Mouse (Mus musculus) limb, embryonic 15.5 days (tissue): Measurements from ENCODE around the gene Gadd45a. TPM values are rescaled to one million over a fixed set of nuclear protein-coding genes. Genes with fewer than 3 reads are reported as not detected.
"Not testable (repeated sequence)": the region's sequence is repeated elsewhere in the genome, so short reads cannot be mapped to it uniquely, and the experiment has no call there.

Experiments
- ATAC-seq: fragments of 200-750 bp; cut with Nextera tagmentation; 2 replicates; pipeline ENCODE4 v1.8.0; 2017; ENCODE audit warnings: low read depth, moderate TSS enrichment; ENCODE audit not compliant: insufficient number of reproducible peaks, low FRiP score, low TSS enrichment
- H3K27ac ChIP-seq: fragments of 300-500 bp; sonication (generic); 2 replicates; pipeline ENCODE4 v1.5.1; 2015; ENCODE audit warnings: moderate library complexity, mild to moderate bottlenecking, inconsistent platforms
- H3K27me3 ChIP-seq: fragments of 300-500 bp; sonication (generic); 2 replicates; pipeline ENCODE4 v1.6.1; 2015; ENCODE audit warnings: inconsistent platforms
- H3K36me3 ChIP-seq: fragments of 300-500 bp; sonication (generic); 2 replicates; pipeline ENCODE4 v1.6.1; 2015; ENCODE audit warnings: inconsistent platforms
- H3K4me1 ChIP-seq: fragments of 300-500 bp; sonication (generic); 2 replicates; pipeline ENCODE4 v1.6.1; 2015; ENCODE audit warnings: inconsistent platforms
- H3K4me2 ChIP-seq: fragments of 300-500 bp; sonication (generic); 2 replicates; pipeline ENCODE4 v1.6.1; 2015; ENCODE audit warnings: mild to moderate bottlenecking, inconsistent platforms
- H3K4me3 ChIP-seq: fragments of 300-500 bp; sonication (generic); 2 replicates; pipeline ENCODE4 v1.5.1; 2015; ENCODE audit warnings: mild to moderate bottlenecking, inconsistent platforms
- H3K9ac ChIP-seq: fragments of 300-500 bp; sonication (generic); 2 replicates; pipeline ENCODE4 v1.6.1; 2015; ENCODE audit warnings: inconsistent platforms
- H3K9me3 ChIP-seq: fragments of 300-500 bp; sonication (generic); 2 replicates; pipeline ENCODE4 v1.6.1; 2016; ENCODE audit warnings: inconsistent platforms
- WGBS: fragments of 180-500 bp; shearing (Covaris S2); methylation state at CpG from one replicate; pipeline ENCODE4 v1.1.7; 2015; 5-methylcytosine and 5-hydroxymethylcytosine counted together
- polyA plus RNA-seq: library from polyadenylated mRNA; unstranded; fragments of >200 nt; fragmentation: Nextera tagmentation; extraction: Ambion mirVana; gene quantifications from 2 replicates; pipeline ENCODE4 v1.2.1, GENCODE M21; 2015

Gadd45a gene
- polyA plus RNA-seq, 1 experiment from 2014 or later, result 13.7 TPM

GRCm38 (mm10) chr6:67045424-67045823 lies 8.2 kb upstream of the Gadd45a start:
- no peaks in the 10 kb centered on the region for H3K36me3 ChIP-seq
- H3K4me2 ChIP-seq, result no peak overlapping the region
- no peak overlapping the region for H3K4me3 ChIP-seq
- H3K9me3 ChIP-seq, result no peaks in the 10 kb centered on the region
- peaks cover 7% of the 10 kb centered on the region; the same call in 1 of the 2 replicates for H3K4me1 ChIP-seq
- H3K27ac ChIP-seq, result no peak overlapping the region
- H3K27me3 ChIP-seq, result no peaks in the 10 kb centered on the region
- WGBS, result 88% methylated on average over 3 of the region's 3 CpGs
- no peak overlapping the region for H3K9ac ChIP-seq
- ATAC-seq, result no peak

GRCm38 (mm10) chr6:67040904-67041410 lies 3.7 kb upstream of the Gadd45a start:
- H3K27ac ChIP-seq, result no peak overlapping the region
- no peaks in the 10 kb centered on the region for H3K36me3 ChIP-seq
- 42% methylated on average over 4 of the region's 4 CpGs for WGBS
- H3K4me1 ChIP-seq, result peaks cover 7% of the 10 kb centered on the region; the same call in 1 of the 2 replicates
- no peak overlapping the region for H3K4me3 ChIP-seq
- H3K4me2 ChIP-seq, result no peak overlapping the region
- no peak for ATAC-seq
- no peaks in the 10 kb centered on the region for H3K27me3 ChIP-seq
- H3K9me3 ChIP-seq, result no peaks in the 10 kb centered on the region
- H3K9ac ChIP-seq, result no peak overlapping the region

- no peaks in the 10 kb centered on the region for H3K27me3 ChIP-seq
- H3K9me3 ChIP-seq, result no peaks in the 10 kb centered on the region
- no peaks in the 10 kb centered on the region for H3K36me3 ChIP-seq
- ATAC-seq, result no peak
- no peak overlapping the region for H3K27ac ChIP-seq
- H3K4me3 ChIP-seq, result no peak overlapping the region
- peaks cover 15% of the 10 kb centered on the region for H3K4me1 ChIP-seq
- 99% methylated on average over 2 of the region's 3 CpGs for WGBS
- no peak overlapping the region for H3K4me2 ChIP-seq
- no peak overlapping the region for H3K9ac ChIP-seq
Observed at GRCm38 (mm10) chr6:67038964-67039363, 1.7 kb upstream of the Gadd45a start.

GRCm38 (mm10) chr6:67036356-67036811 lies 873 bp downstream of the Gadd45a start:
- Histone ChIP-seq H3K27me3 (no peaks in the 10 kb centered on the region), H3K36me3 (no peaks in the 10 kb centered on the region), H3K9me3 (no peaks in the 10 kb centered on the region), H3K9ac (peak overlapping the region; percentile 61), H3K4me1 (peaks cover 15% of the 10 kb centered on the region), H3K4me3 (peak overlapping the region; percentile 73), H3K27ac (peak overlapping the region; percentile 88), H3K4me2 (peak overlapping the region; percentile 86)
- under 1% methylated on average over 29 of the region's 29 CpGs for WGBS
- ATAC-seq, result peak; percentile 57

- H3K9me3 ChIP-seq, result no peaks in the 10 kb centered on the region
- H3K4me1 ChIP-seq, result peaks cover 15% of the 10 kb centered on the region
- 0 out of 2 replicates have a peak overlapping the region, but pooled peaks have one; percentile 61 for H3K9ac ChIP-seq
- peak overlapping the region; percentile 86 for H3K4me2 ChIP-seq
- H3K27ac ChIP-seq, result peak overlapping the region; percentile 88; the same call in 1 of the 2 replicates
- H3K4me3 ChIP-seq, result peak overlapping the region; percentile 73
- 22% methylated on average over 19 of the region's 19 CpGs for WGBS
- no peaks in the 10 kb centered on the region for H3K27me3 ChIP-seq
- no peaks in the 10 kb centered on the region for H3K36me3 ChIP-seq
- ATAC-seq, result no peak
Observed at GRCm38 (mm10) chr6:67035388-67036299, 1.6 kb downstream of the Gadd45a start.

GRCm38 (mm10) chr6:67034331-67035130 lies 2.7 kb downstream of the Gadd45a start:
- no peaks in the 10 kb centered on the region for H3K36me3 ChIP-seq
- H3K27ac ChIP-seq, result no peak overlapping the region
- H3K27me3 ChIP-seq, result no peaks in the 10 kb centered on the region
- ATAC-seq, result no peak
- no peak overlapping the region for H3K9ac ChIP-seq
- H3K4me3 ChIP-seq, result no peak overlapping the region
- peaks cover 15% of the 10 kb centered on the region for H3K4me1 ChIP-seq
- WGBS, result 62% methylated on average over 7 of the region's 7 CpGs
- no peak overlapping the region for H3K4me2 ChIP-seq
- no peaks in the 10 kb centered on the region for H3K9me3 ChIP-seq

- H3K27me3 ChIP-seq, result no peaks in the 10 kb centered on the region
- H3K36me3 ChIP-seq, result no peaks in the 10 kb centered on the region
- WGBS, result 72% methylated on average over 4 of the region's 4 CpGs
- H3K9ac ChIP-seq, result no peak overlapping the region
- H3K4me2 ChIP-seq, result no peak overlapping the region
- no peak overlapping the region for H3K4me3 ChIP-seq
- no peaks in the 10 kb centered on the region for H3K9me3 ChIP-seq
- no peak for ATAC-seq
- peaks cover 15% of the 10 kb centered on the region for H3K4me1 ChIP-seq
- H3K27ac ChIP-seq, result no peak overlapping the region
Observed at GRCm38 (mm10) chr6:67033604-67034003, 3.7 kb downstream of the Gadd45a start.

GRCm38 (mm10) chr6:67032972-67033371 lies 4.3 kb downstream of the Gadd45a start:
- H3K27ac ChIP-seq, H3K36me3 ChIP-seq, H3K27me3 ChIP-seq, H3K4me3 ChIP-seq, H3K4me2 ChIP-seq, H3K9ac ChIP-seq, ATAC-seq, H3K9me3 ChIP-seq: not testable (repeated sequence)
- 94% methylated on average over 3 of the region's 4 CpGs for WGBS
- peaks cover 13% of the 10 kb centered on the region for H3K4me1 ChIP-seq

GRCm38 (mm10) chr6:67032551-67032950 lies 4.7 kb downstream of the Gadd45a start:
- H3K9me3 ChIP-seq, H3K36me3 ChIP-seq, H3K9ac ChIP-seq, H3K27me3 ChIP-seq, H3K4me3 ChIP-seq, ATAC-seq, H3K4me1 ChIP-seq, H3K27ac ChIP-seq, H3K4me2 ChIP-seq: not testable (repeated sequence)

GRCm38 (mm10) chr6:67030846-67031245 lies 6.4 kb downstream of the Gadd45a start:
- Histone ChIP-seq H3K4me1 (peaks cover 6% of the 10 kb centered on the region), H3K27ac (no peak overlapping the region), H3K4me2 (no peak overlapping the region), H3K36me3 (no peaks in the 10 kb centered on the region), H3K27me3 (no peaks in the 10 kb centered on the region), H3K4me3 (no peak overlapping the region), H3K9me3 (no peaks in the 10 kb centered on the region), H3K9ac (no peak overlapping the region)
- no peak for ATAC-seq
- 64% methylated on average over 5 of the region's 5 CpGs for WGBS

- Histone ChIP-seq H3K4me1 (peaks cover 2% of the 10 kb centered on the region), H3K4me2 (no peak overlapping the region), H3K9ac (no peak overlapping the region), H3K27ac (no peak overlapping the region), H3K9me3 (no peaks in the 10 kb centered on the region), H3K4me3 (no peak overlapping the region), H3K36me3 (no peaks in the 10 kb centered on the region), H3K27me3 (no peaks in the 10 kb centered on the region)
- ATAC-seq, result no peak
- 49% methylated on average over 2 of the region's 2 CpGs for WGBS
Observed at GRCm38 (mm10) chr6:67030416-67030815, 6.8 kb downstream of the Gadd45a start.

- H3K9ac ChIP-seq, result no peak overlapping the region
- no peak overlapping the region for H3K4me2 ChIP-seq
- no peaks in the 10 kb centered on the region for H3K27me3 ChIP-seq
- ATAC-seq, result no peak
- no peaks in the 10 kb centered on the region for H3K9me3 ChIP-seq
- 54% methylated on average over 3 of the region's 3 CpGs for WGBS
- no peaks in the 10 kb centered on the region for H3K36me3 ChIP-seq
- no peak overlapping the region for H3K4me3 ChIP-seq
- no peaks in the 10 kb centered on the region for H3K4me1 ChIP-seq
- no peak overlapping the region for H3K27ac ChIP-seq
Observed at GRCm38 (mm10) chr6:67029987-67030386, 7.3 kb downstream of the Gadd45a start.
